ENCODE assay signal across 8 mouse cellular contexts in the genomic region with DNA sequence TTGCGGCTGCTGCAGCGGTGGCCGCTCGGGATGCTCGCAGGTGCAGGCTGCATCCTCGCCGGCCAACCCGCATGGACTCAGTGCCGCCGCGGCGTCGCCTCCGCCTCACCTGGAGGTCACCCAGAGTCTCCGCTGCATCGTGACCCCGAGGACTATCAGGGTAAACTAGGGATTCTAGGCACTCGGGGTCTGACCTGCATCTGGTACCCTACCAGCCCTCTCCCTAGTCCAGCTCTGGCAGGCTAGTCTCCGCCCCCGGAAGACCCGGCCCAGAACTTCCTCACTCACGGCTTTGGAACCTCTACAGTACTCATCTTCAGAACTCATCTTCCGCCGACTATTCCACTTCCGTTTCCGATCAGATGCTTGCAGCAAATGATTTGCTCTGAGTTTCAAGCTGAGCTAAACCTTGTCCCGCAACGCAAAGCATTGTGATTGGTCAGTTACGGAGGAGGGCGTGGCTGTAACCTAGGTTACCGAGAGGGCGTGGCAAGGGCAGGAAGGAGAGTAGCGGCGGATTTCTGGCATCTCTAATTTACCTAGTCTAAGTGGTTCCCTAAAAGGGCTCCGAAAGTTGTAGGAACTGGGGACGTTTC. TPM values are rescaled to one million over a fixed set of nuclear protein-coding genes. Genes with fewer than 3 reads are reported as not detected.
DNase-seq lines count a peak whose midpoint lies in the region; ATAC-seq lines count a peak whose summit lies in the region.

A gene (minus strand): TSS at position 325 of the 596 bp plus-strand sequence.

- intact Hi-C loops in gastrocnemius, postnatal 14 days (cut with DNase I; ENCODE audit: low total_unique reads) = no loop called here
- intact Hi-C loops in left cerebral cortex, postnatal 10 days (cut with DNase I) = loop anchor here (10.0 kb wide), 1 partner anchor 196 kb away; no protein-coding TSS in a partner anchor

- peak; percentile 98 to 100 for DNase-seq in adrenal gland, adult (ENCODE audit: inconsistent age in 2 of 2, low spot score in 1 of 2)
- DNase-seq in embryo, embryonic 10.5 days (ENCODE audit: low spot score) = peak; percentile 99
- peak; percentile 94 for DNase-seq in gastrocnemius, postnatal 14 days
- DNase-seq in left cerebral cortex, postnatal 10 days (ENCODE audit: extremely low spot score in 1 of 2, low spot score in 2 of 2) = peak; percentile 95 to 98
- peak; percentile 98 for DNase-seq in right cerebral cortex, postnatal 25 days
- DNase-seq in urinary bladder, postnatal 4 days (ENCODE audit: low spot score in 2 of 2) = peak; percentile 96 to 99

- ATAC-seq in inflammation-experienced regulatory T-cells, adult 6 months = peak; percentile 97
- ATAC-seq in megakaryocyte-erythroid progenitor cell, adult 5-6 weeks (replicated peaks; ENCODE audit: low FRiP score, low TSS enrichment, poor library complexity, severe bottlenecking) = peak; percentile 97

RNA-seq across cellular contexts. Expression of the gene that starts here (rescaled TPM):
- total RNA-seq in gastrocnemius, postnatal 14 days (2021) = 10 to 100 TPM; 11.7 to 14.5 TPM
- 10 to 100 TPM; 18.2 to 33.1 (median 19.4) TPM for polyA plus RNA-seq in inflammation-experienced regulatory T-cells, adult 6 months (2017; shearing (Covaris generic))
- total RNA-seq in left cerebral cortex, postnatal 10 days (2021) = 10 to 100 TPM; 55.4 to 55.5 TPM
- 15.5 and 16.5 TPM in 2 replicates for total RNA-seq in megakaryocyte-erythroid progenitor cell, adult 5-6 weeks (2014; fragmentation: Nextera tagmentation)
- total RNA-seq in megakaryocyte-erythroid progenitor cell, adult 5-6 weeks (2017) = 21.9 and 24.0 TPM in 2 replicates

Comparison
In these comparisons a context has a peak if more than half of its experiments do, and no peak if none do; other contexts are left out.
1. Peak in every context shown above with its lines: DNase-seq and ATAC-seq.